Mouse (Mus musculus) inflammation-experienced regulatory T-cells, adult 6 months (primary cell): ENCODE results near the gene Btbd35f9. TPM values are rescaled to one million over a fixed set of nuclear protein-coding genes. Genes with fewer than 3 reads are reported as not detected.
"Not testable (repeated sequence)": the region's sequence is repeated elsewhere in the genome, so short reads cannot be mapped to it uniquely, and the experiment has no call there.

Experiments
- ATAC-seq: one replicate; pipeline ENCODE4 v1.8.0; 2017
- polyA plus RNA-seq, 3 experiments: library from polyadenylated mRNA; unstranded; fragments of 100-300 nt; shearing (Covaris generic); gene quantifications; one replicate each; pipeline ENCODE4 v1.2.1; 2017

Btbd35f9 gene
- not detected for polyA plus RNA-seq

GRCm38 (mm10) chrX:34161399-34161798 is at the start of gene Btbd35f9:
Btbd35f9 (minus strand) TSS chrX:34161499.
- ATAC-seq: not testable (repeated sequence)

Other genes starting within 250 kb of the Btbd35f9 start
- not detected for gene Btbd35f6, start 205.0 kb downstream of the Btbd35f9 start, polyA plus RNA-seq
- gene Gm21870, start 174.7 kb downstream of the Btbd35f9 start, polyA plus RNA-seq: not detected
- not detected for gene Spin2g, start 77.2 kb upstream of the Btbd35f9 start, polyA plus RNA-seq